Mouse (Mus musculus) CH12.LX (cell line): Measurements from ENCODE around the gene Mfsd2a. TPM values are rescaled to one million over a fixed set of nuclear protein-coding genes. Genes with fewer than 3 reads are reported as not detected.

Experiments used
- DNase-seq: peaks from one replicate; pipeline ENCODE4 v3.0.0-alpha.2; 2013; ENCODE audit errors: extremely low read depth
- H3K27ac ChIP-seq: 2 replicates; pipeline ENCODE4 v1.5.1; 2012; ENCODE audit warnings: low read depth, mild to moderate bottlenecking, control low read depth, moderate library complexity; ENCODE audit not compliant: insufficient read depth
- H3K27me3 ChIP-seq: replicated peaks from 2 replicates; pipeline ENCODE3; 2012; ENCODE audit warnings: inconsistent platforms
- H3K36me3 ChIP-seq, 2 experiments: replicated peaks in 1 of 2; 2 replicates each; pipeline versions ENCODE3 to v1.6.1; 2012; ENCODE audit warnings: inconsistent platforms in 1 of 2, low read length in 1 of 2, mild to moderate bottlenecking in 1 of 2, mixed read lengths in 1 of 2, moderate library complexity in 1 of 2; ENCODE audit not compliant: control insufficient read depth in 1 of 2, insufficient read depth in 1 of 2
- H3K4me1 ChIP-seq, 2 experiments: 2 replicates each; pipeline ENCODE4 v1.6.1; 2012; ENCODE audit warnings: inconsistent platforms in 1 of 2, moderate library complexity in 1 of 2; ENCODE audit not compliant: insufficient read depth in 2 of 2, control insufficient read depth in 1 of 2
- H3K4me2 ChIP-seq: 2 replicates; pipeline ENCODE4 v1.6.1; 2012; ENCODE audit warnings: low read depth, mild to moderate bottlenecking, control low read depth; ENCODE audit not compliant: poor library complexity, insufficient read depth, severe bottlenecking
- H3K4me3 ChIP-seq, 3 experiments: fragments of 150-350 bp in 1 of 3; sonication (generic) in 1 of 3; replicated peaks in 1 of 3; 2 replicates each; pipeline versions ENCODE3 to v1.5.1; 2011 to 2012; ENCODE audit warnings: low read depth in 2 of 3, low read length in 2 of 3, mild to moderate bottlenecking in 2 of 3, moderate library complexity in 2 of 3, control low read depth in 1 of 3, improper control_type of control experiment in 1 of 3, inconsistent platforms in 1 of 3, mixed read lengths in 1 of 3; ENCODE audit not compliant: poor library complexity in 1 of 3
- H3K79me2 ChIP-seq: replicated peaks from 2 replicates; pipeline ENCODE4 v1.6.1; 2012; ENCODE audit warnings: mild to moderate bottlenecking, moderate library complexity; ENCODE audit not compliant: control insufficient read depth, poor library complexity, insufficient read depth, severe bottlenecking; ENCODE audit errors: extremely low read depth
- H3K9ac ChIP-seq: 2 replicates; pipeline ENCODE4 v1.6.1; 2012; ENCODE audit warnings: low read depth, mild to moderate bottlenecking, control low read depth, moderate library complexity; ENCODE audit not compliant: insufficient read depth
- H3K9me3 ChIP-seq: replicated peaks from 2 replicates; pipeline ENCODE3; 2012; ENCODE audit warnings: low read length, inconsistent platforms, mixed read lengths
- CHD2 ChIP-seq: IDR thresholded peaks from 2 replicates; pipeline ENCODE4 v1.6.1; 2011; ENCODE audit warnings: low read length, improper control_type of control experiment
- E2F4 ChIP-seq: IDR thresholded peaks from 2 replicates; pipeline ENCODE4 v1.6.1; 2011; ENCODE audit warnings: low read depth, low read length, improper control_type of control experiment; ENCODE audit not compliant: insufficient replicate concordance
- ELF1 ChIP-seq: IDR thresholded peaks from 2 replicates; pipeline ENCODE4 v1.6.1; 2014; ENCODE audit warnings: low read depth, mild to moderate bottlenecking, inconsistent platforms, low read length, improper control_type of control experiment
- ETS1 ChIP-seq: conservative IDR thresholded peaks from 2 replicates; pipeline ENCODE4 v1.6.1; 2012; ENCODE audit warnings: low read depth, mild to moderate bottlenecking, inconsistent platforms, low read length, improper control_type of control experiment, moderate library complexity
- HCFC1 ChIP-seq: IDR thresholded peaks from 2 replicates; pipeline ENCODE4 v1.6.1; 2012; ENCODE audit warnings: low read depth, mild to moderate bottlenecking, inconsistent platforms, low read length, improper control_type of control experiment
- KAT2A ChIP-seq: IDR thresholded peaks from 2 replicates; pipeline ENCODE4 v1.6.1; 2012; ENCODE audit warnings: low read length, improper control_type of control experiment, inconsistent platforms; ENCODE audit not compliant: insufficient replicate concordance
- MAX ChIP-seq: IDR thresholded peaks from 2 replicates; pipeline ENCODE4 v1.6.1; 2011; ENCODE audit warnings: low read length, improper control_type of control experiment
- MXI1 ChIP-seq: IDR thresholded peaks from 2 replicates; pipeline ENCODE4 v1.6.1; 2011; ENCODE audit warnings: mild to moderate bottlenecking, low read depth, low read length, improper control_type of control experiment
- MYC ChIP-seq: IDR thresholded peaks from 2 replicates; pipeline ENCODE4 v1.6.1; 2011; ENCODE audit warnings: low read depth, mild to moderate bottlenecking, improper control_type of control experiment, low read length
- NELFE ChIP-seq: IDR thresholded peaks from 2 replicates; pipeline ENCODE4 v1.6.1; 2011; ENCODE audit warnings: low read depth, low read length, improper control_type of control experiment
- NRF1 ChIP-seq: IDR thresholded peaks from 2 replicates; pipeline ENCODE4 v1.6.1; 2014; ENCODE audit warnings: low read depth, mild to moderate bottlenecking, inconsistent platforms, low read length, improper control_type of control experiment, moderate library complexity
- PAX5 ChIP-seq: IDR thresholded peaks from 2 replicates; pipeline ENCODE4 v1.6.1; 2012; ENCODE audit warnings: low read length, inconsistent platforms, mixed read lengths
- POLR2A ChIP-seq: IDR thresholded peaks from 2 replicates; pipeline ENCODE4 v1.6.1; 2011; ENCODE audit warnings: low read depth, mild to moderate bottlenecking, improper control_type of control experiment, low read length
- RCOR1 ChIP-seq: conservative IDR thresholded peaks from 2 replicates; pipeline ENCODE4 v1.6.1; 2012; ENCODE audit warnings: low read depth, mild to moderate bottlenecking, inconsistent platforms, low read length, improper control_type of control experiment
- TBP ChIP-seq: conservative IDR thresholded peaks from 2 replicates; pipeline ENCODE4 v1.6.1; 2011; ENCODE audit warnings: low read depth, low read length, improper control_type of control experiment
- USF1 ChIP-seq: IDR thresholded peaks from 2 replicates; pipeline ENCODE4 v1.6.1; 2014; ENCODE audit warnings: low read depth, mild to moderate bottlenecking, inconsistent platforms, low read length, improper control_type of control experiment
- USF2 ChIP-seq: conservative IDR thresholded peaks from 2 replicates; pipeline ENCODE4 v1.6.1; 2011; ENCODE audit warnings: low read depth, low read length, improper control_type of control experiment
- ZNF384 ChIP-seq: IDR thresholded peaks from 2 replicates; pipeline ENCODE4 v1.6.1; 2012; ENCODE audit warnings: low read depth, low read length, improper control_type of control experiment, inconsistent platforms
- dilution Hi-C: fragments of 300-500 bp; cut with MboI; formaldehyde crosslinking; loops from 2 replicates; pipeline ENCODE4 v1.14.3; 2020; ENCODE audit warnings: low sequenced_read_pairs; ENCODE audit not compliant: extremely low pct_unique_long_range_greater_than_20kb, extremely low pct_ligation_motif_present
- in situ Hi-C: fragments of 300-500 bp; cut with MboI; formaldehyde crosslinking; loops from 3 replicates; pipeline ENCODE4 v1.14.3; 2019; ENCODE audit warnings: low sequenced_read_pairs, low pct_ligation_motif_present, low pct_unique_long_range_greater_than_20kb, mixed read lengths
- polyA plus RNA-seq: library from polyadenylated mRNA; unstranded; fragments of >175 nt; gene quantifications from 2 replicates; pipeline ENCODE4 v1.2.1, GENCODE M21; 2012; ENCODE audit warnings: low read depth; ENCODE audit not compliant: insufficient read length
- total RNA-seq, 2 experiments: library from RNA; depleted of rRNA; stranded (reverse); fragments of 300-350 nt in 1 of 2; fragments of >200 nt in 1 of 2; gene quantifications; 2 replicates each; pipeline ENCODE4 v1.2.3; 2012 to 2014

The Mfsd2a gene
- total and polyA plus RNA-seq, 3 experiments, result 17.3 to 18.3 (median 17.4) TPM

DNA sequence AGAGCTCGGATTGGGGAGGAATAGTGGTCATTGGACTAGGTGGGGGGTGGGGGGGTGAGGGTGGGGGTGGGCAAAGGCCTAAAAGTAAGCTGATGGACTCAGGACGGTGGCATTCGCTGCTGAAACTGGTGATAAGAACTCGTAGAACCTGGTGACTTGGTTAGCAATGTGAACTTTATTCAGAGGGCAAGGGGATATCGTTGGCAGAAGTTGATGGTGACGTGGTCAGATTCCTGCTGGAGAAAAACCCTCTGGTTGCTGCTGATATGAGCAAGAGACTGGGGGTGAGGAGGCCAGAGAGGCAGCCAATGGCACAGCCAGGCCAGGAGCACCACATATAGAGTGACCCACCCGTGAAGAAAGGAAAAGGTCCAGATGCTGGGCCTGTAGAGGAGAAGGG lies 20.2 kb upstream of the Mfsd2a start:
- in situ Hi-C loops, result loop anchor here (10.0 kb wide), 1 partner anchor 66 kb away; no protein-coding TSS in a partner anchor
- Histone ChIP-seq H3K9me3 (no peaks in the 10 kb centered on the region), H3K27ac (no peak overlapping the region), H3K36me3 (no peaks in the 10 kb centered on the region), H3K4me1 (peaks cover 0 to 4% of the 10 kb centered on the region in 2 experiments; a peak in 1 of 4 replicates), H3K79me2 (no peaks in the 10 kb centered on the region), H3K4me3 (no peak overlapping the region), H3K4me2 (no peak overlapping the region), H3K9ac (no peak overlapping the region), H3K27me3 (no peaks in the 10 kb centered on the region)
- no peak for TF ChIP-seq E2F4
- no peak for TF ChIP-seq USF1
- TF ChIP-seq HCFC1, result no peak
- TF ChIP-seq ETS1, result no peak
- TF ChIP-seq NRF1, result no peak
- TF ChIP-seq POLR2A, result no peak
- DNase-seq, result no peak
- dilution Hi-C loops, result no loop called here

DNA sequence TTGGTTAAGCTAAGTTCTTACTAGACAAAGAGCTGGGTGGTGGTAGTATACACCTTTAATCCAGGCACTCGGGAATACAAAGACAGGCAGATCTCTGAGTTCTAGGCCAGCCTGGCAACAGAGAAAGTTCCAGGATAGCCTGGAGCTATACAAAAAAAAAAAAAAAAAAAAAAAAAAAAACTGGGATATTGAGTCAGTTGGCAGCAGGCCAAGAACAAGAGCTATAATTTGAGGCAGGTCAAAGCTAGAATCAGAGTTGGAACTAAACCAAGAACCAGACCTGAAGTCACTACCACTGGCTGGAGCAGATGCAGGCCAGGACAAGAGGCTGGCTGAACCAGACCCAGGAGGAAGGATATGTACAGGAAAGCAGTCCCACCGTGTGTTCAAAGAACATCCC lies 19.7 kb upstream of the Mfsd2a start:
- dilution Hi-C loops (no loop called here), in situ Hi-C loops (loop anchor here (10.0 kb wide), 1 partner anchor 66 kb away; no protein-coding TSS in a partner anchor)
- H3K36me3 ChIP-seq, result no peaks in the 10 kb centered on the region
- H3K79me2 ChIP-seq, result no peaks in the 10 kb centered on the region
- no peak overlapping the region for H3K9ac ChIP-seq
- no peak overlapping the region for H3K4me3 ChIP-seq
- TF ChIP-seq NRF1 (no peak), MYC (no peak), PAX5 (no peak), RCOR1 (no peak), NELFE (no peak), ELF1 (no peak), KAT2A (no peak), E2F4 (no peak), ZNF384 (no peak), MXI1 (no peak), CHD2 (no peak), USF2 (no peak), MAX (no peak), TBP (no peak)
- TF ChIP-seq, all 38 proteins: peak for 0
- no peak for DNase-seq
- no peak overlapping the region for H3K4me2 ChIP-seq
- H3K27me3 ChIP-seq, result no peaks in the 10 kb centered on the region
- peaks cover 0 to 4% of the 10 kb centered on the region in 2 experiments; a peak in 1 of 4 replicates for H3K4me1 ChIP-seq
- no peaks in the 10 kb centered on the region for H3K9me3 ChIP-seq
- no peak overlapping the region for H3K27ac ChIP-seq
